Mouse (Mus musculus): Measurements from ENCODE around the gene Cabin1. TPM values are rescaled to one million over a fixed set of nuclear protein-coding genes. Genes with fewer than 3 reads are reported as not detected.

Gene Cabin1
- polyA plus RNA-seq, 1 experiment from 2014 or later: 37.7 TPM

DNA sequence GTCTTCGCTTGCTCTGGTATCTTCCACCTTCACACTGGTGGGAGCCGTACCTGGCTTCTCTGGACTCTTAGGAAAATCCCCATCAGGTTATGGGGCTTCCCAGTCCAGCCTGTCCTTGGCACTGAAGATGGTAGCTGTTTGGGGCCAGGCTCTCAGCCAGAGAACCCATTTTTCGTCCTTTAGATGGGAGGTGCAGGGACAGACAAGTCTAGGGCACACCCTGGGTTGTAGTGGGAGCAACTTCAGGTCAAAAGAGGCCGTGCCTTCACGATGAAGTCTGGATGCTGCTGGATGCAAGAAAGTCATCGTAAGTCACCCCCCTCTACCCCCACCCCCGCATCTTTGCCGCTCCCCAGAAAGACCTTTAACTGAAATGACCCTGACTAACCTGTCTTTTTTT is 129.5 kb downstream of the Cabin1 start:
- no peak overlapping the region for H3K4me2 ChIP-seq (replicated peaks; ENCODE audit: low read depth, low read length)
- H3K9me3 ChIP-seq (ENCODE audit: control insufficient read depth, low read length): no peaks in the 10 kb centered on the region
- WGBS: 94% methylated on average over 8 of the region's 8 CpGs
- no peak overlapping the region for H3K27ac ChIP-seq (ENCODE audit: low read depth, low read length)
- no peak for ATAC-seq (ENCODE audit: low FRiP score, low TSS enrichment)
- H3K4me1 ChIP-seq (ENCODE audit: control insufficient read depth, insufficient read depth, low read length): no peaks in the 10 kb centered on the region
- no peak overlapping the region for H3K9ac ChIP-seq (ENCODE audit: low read depth, low read length)
- no peak overlapping the region for H3K4me3 ChIP-seq (ENCODE audit: low read length)
- H3K36me3 ChIP-seq (ENCODE audit: control insufficient read depth, insufficient read depth, low read length): no peaks in the 10 kb centered on the region
- no peaks in the 10 kb centered on the region for H3K27me3 ChIP-seq (ENCODE audit: control insufficient read depth, insufficient read depth, low read length)

DNA sequence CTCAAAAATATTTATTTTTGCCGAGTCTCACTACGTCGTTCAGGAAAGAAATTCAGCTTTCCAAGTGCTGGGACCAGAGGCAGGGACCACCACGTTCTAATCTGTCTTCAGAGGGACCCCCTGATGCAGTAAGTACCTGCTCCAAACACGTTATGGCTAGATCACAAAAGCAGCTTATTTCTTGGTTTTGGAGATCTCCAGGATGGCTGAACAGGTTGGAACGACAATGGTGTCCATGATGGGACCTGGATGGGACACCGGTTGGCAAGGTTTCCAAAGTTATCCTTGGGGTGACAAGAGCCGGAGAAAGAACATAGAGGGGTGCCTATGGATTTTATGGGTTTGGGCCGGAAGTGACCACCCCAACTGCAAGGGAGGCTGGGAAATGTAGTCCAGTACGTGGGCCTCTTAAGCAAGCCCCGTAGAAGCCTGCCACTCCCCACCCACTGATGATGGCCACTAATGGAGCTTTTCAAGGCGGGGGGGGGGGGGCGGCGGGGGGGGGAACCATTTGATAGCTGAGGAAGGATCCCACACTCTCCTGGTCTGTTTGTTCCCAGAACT is 130.5 kb downstream of the Cabin1 start:
- WGBS: 68% methylated on average over 14 of the region's 14 CpGs
- H3K4me1 ChIP-seq (ENCODE audit: control insufficient read depth, insufficient read depth, low read length): no peaks in the 10 kb centered on the region
- no peak overlapping the region for H3K4me2 ChIP-seq (replicated peaks; ENCODE audit: low read depth, low read length)
- H3K27me3 ChIP-seq (ENCODE audit: control insufficient read depth, insufficient read depth, low read length): no peaks in the 10 kb centered on the region
- H3K36me3 ChIP-seq (ENCODE audit: control insufficient read depth, insufficient read depth, low read length): no peaks in the 10 kb centered on the region
- no peak for ATAC-seq (ENCODE audit: low FRiP score, low TSS enrichment)
- H3K4me3 ChIP-seq (ENCODE audit: low read length): no peak overlapping the region
- H3K27ac ChIP-seq (ENCODE audit: low read depth, low read length): no peak overlapping the region
- H3K9ac ChIP-seq (ENCODE audit: low read depth, low read length): no peak overlapping the region
- no peaks in the 10 kb centered on the region for H3K9me3 ChIP-seq (ENCODE audit: control insufficient read depth, low read length)

GRCm38 (mm10) chr10:75633048-75633447 is 131.1 kb downstream of the Cabin1 start:
- H3K27ac ChIP-seq (ENCODE audit: low read depth, low read length): no peak overlapping the region
- 80% methylated on average over 5 of the region's 5 CpGs for WGBS
- no peaks in the 10 kb centered on the region for H3K4me1 ChIP-seq (ENCODE audit: control insufficient read depth, insufficient read depth, low read length)
- H3K9me3 ChIP-seq (ENCODE audit: control insufficient read depth, low read length): no peaks in the 10 kb centered on the region
- H3K27me3 ChIP-seq (ENCODE audit: control insufficient read depth, insufficient read depth, low read length): no peaks in the 10 kb centered on the region
- H3K9ac ChIP-seq (ENCODE audit: low read depth, low read length): no peak overlapping the region
- no peak overlapping the region for H3K4me2 ChIP-seq (replicated peaks; ENCODE audit: low read depth, low read length)
- no peak for ATAC-seq (ENCODE audit: low FRiP score, low TSS enrichment)
- H3K4me3 ChIP-seq (ENCODE audit: low read length): no peak overlapping the region
- H3K36me3 ChIP-seq (ENCODE audit: control insufficient read depth, insufficient read depth, low read length): no peaks in the 10 kb centered on the region

GRCm38 (mm10) chr10:75632633-75633032 is 131.5 kb downstream of the Cabin1 start:
- Histone ChIP-seq H3K27me3 (ENCODE audit: control insufficient read depth, insufficient read depth, low read length) (no peaks in the 10 kb centered on the region), H3K27ac (ENCODE audit: low read depth, low read length) (no peak overlapping the region), H3K4me3 (ENCODE audit: low read length) (no peak overlapping the region), H3K36me3 (ENCODE audit: control insufficient read depth, insufficient read depth, low read length) (no peaks in the 10 kb centered on the region), H3K4me1 (ENCODE audit: control insufficient read depth, insufficient read depth, low read length) (no peaks in the 10 kb centered on the region), H3K9me3 (ENCODE audit: control insufficient read depth, low read length) (no peaks in the 10 kb centered on the region), H3K4me2 (replicated peaks; ENCODE audit: low read depth, low read length) (no peak overlapping the region), H3K9ac (ENCODE audit: low read depth, low read length) (no peak overlapping the region)
- no peak for ATAC-seq (ENCODE audit: low FRiP score, low TSS enrichment)
- WGBS: 51% methylated on average over 5 of the region's 5 CpGs

GRCm38 (mm10) chr10:75627490-75627889 is 136.7 kb downstream of the Cabin1 start:
- H3K36me3 ChIP-seq (ENCODE audit: control insufficient read depth, insufficient read depth, low read length): no peaks in the 10 kb centered on the region
- no peaks in the 10 kb centered on the region for H3K4me1 ChIP-seq (ENCODE audit: control insufficient read depth, insufficient read depth, low read length)
- ATAC-seq (ENCODE audit: low FRiP score, low TSS enrichment): no peak
- H3K4me3 ChIP-seq (ENCODE audit: low read length): no peak overlapping the region
- H3K27ac ChIP-seq (ENCODE audit: low read depth, low read length): no peak overlapping the region
- no peak overlapping the region for H3K4me2 ChIP-seq (replicated peaks; ENCODE audit: low read depth, low read length)
- no peaks in the 10 kb centered on the region for H3K9me3 ChIP-seq (ENCODE audit: control insufficient read depth, low read length)
- WGBS: 80% methylated on average over 3 of the region's 3 CpGs
- H3K9ac ChIP-seq (ENCODE audit: low read depth, low read length): no peak overlapping the region
- no peaks in the 10 kb centered on the region for H3K27me3 ChIP-seq (ENCODE audit: control insufficient read depth, insufficient read depth, low read length)

GRCm38 (mm10) chr10:75626991-75627390 is 137.2 kb downstream of the Cabin1 start:
- no peak for ATAC-seq (ENCODE audit: low FRiP score, low TSS enrichment)
- no peaks in the 10 kb centered on the region for H3K36me3 ChIP-seq (ENCODE audit: control insufficient read depth, insufficient read depth, low read length)
- H3K4me2 ChIP-seq (replicated peaks; ENCODE audit: low read depth, low read length): no peak overlapping the region
- peaks cover 2% of the 10 kb centered on the region; the same call in 1 of the 2 replicates for H3K9me3 ChIP-seq (ENCODE audit: control insufficient read depth, low read length)
- no peaks in the 10 kb centered on the region for H3K27me3 ChIP-seq (ENCODE audit: control insufficient read depth, insufficient read depth, low read length)
- no peak overlapping the region for H3K4me3 ChIP-seq (ENCODE audit: low read length)
- no peaks in the 10 kb centered on the region for H3K4me1 ChIP-seq (ENCODE audit: control insufficient read depth, insufficient read depth, low read length)
- no peak overlapping the region for H3K27ac ChIP-seq (ENCODE audit: low read depth, low read length)
- WGBS: 70% methylated on average over 3 of the region's 3 CpGs
- no peak overlapping the region for H3K9ac ChIP-seq (ENCODE audit: low read depth, low read length)

DNA sequence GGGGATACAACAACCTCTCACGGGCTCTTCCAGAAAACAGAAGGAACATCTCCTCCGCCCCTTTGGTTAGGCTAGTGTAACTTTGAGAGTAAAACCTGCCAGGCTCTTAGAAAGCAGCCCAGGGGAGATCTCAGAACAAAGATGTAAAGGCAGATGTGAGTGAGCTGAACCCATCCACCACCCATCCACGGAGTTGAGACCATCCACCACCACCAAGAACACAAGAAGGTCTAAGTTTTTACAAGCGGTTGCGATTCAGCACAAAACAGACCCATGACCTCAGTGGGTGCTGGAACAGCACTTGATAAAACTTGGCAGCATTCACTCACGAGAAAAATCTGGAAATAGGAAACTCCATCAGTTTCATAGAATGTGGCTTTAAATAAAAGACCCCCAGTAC is 138.2 kb downstream of the Cabin1 start:
- H3K4me1 ChIP-seq (ENCODE audit: control insufficient read depth, insufficient read depth, low read length): no peaks in the 10 kb centered on the region
- 56% methylated on average over 6 of the region's 6 CpGs for whole genome bisulfite sequencing
- no peak overlapping the region for H3K9ac ChIP-seq (ENCODE audit: low read depth, low read length)
- no peaks in the 10 kb centered on the region for H3K36me3 ChIP-seq (ENCODE audit: control insufficient read depth, insufficient read depth, low read length)
- no peaks in the 10 kb centered on the region for H3K27me3 ChIP-seq (ENCODE audit: control insufficient read depth, insufficient read depth, low read length)
- H3K4me3 ChIP-seq (ENCODE audit: low read length): no peak overlapping the region
- no peak overlapping the region for H3K4me2 ChIP-seq (replicated peaks; ENCODE audit: low read depth, low read length)
- H3K9me3 ChIP-seq (ENCODE audit: control insufficient read depth, low read length): peaks cover 3% of the 10 kb centered on the region; the same call in 1 of the 2 replicates
- ATAC-seq (ENCODE audit: low FRiP score, low TSS enrichment): no peak
- H3K27ac ChIP-seq (ENCODE audit: low read depth, low read length): no peak overlapping the region

DNA sequence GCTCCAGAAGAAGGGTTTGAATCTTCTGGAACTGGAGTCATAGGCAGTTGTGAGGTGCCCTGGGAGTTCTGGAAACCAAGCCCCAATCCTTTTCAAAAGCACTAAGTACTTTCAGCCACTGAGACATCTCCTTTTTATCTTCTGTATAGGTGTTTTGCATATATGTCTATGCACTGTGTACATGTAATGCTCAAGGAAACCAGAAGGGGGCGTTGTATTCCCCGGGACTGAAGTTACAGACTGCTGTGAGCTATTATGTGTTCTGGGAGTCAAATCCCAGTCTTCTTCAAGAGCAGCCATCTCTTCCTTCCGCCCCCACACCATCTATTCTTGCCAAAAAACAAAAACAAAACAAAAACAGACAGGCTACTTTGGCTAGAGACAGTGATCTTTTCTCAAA is 143.3 kb downstream of the Cabin1 start:
- 55% methylated on average over 3 of the region's 3 CpGs for WGBS
- no peak overlapping the region for H3K27ac ChIP-seq (ENCODE audit: low read depth, low read length)
- no peak overlapping the region for H3K9ac ChIP-seq (ENCODE audit: low read depth, low read length)
- H3K4me1 ChIP-seq (ENCODE audit: control insufficient read depth, insufficient read depth, low read length): no peaks in the 10 kb centered on the region
- H3K4me3 ChIP-seq (ENCODE audit: low read length): no peak overlapping the region
- H3K36me3 ChIP-seq (ENCODE audit: control insufficient read depth, insufficient read depth, low read length): no peaks in the 10 kb centered on the region
- no peaks in the 10 kb centered on the region for H3K27me3 ChIP-seq (ENCODE audit: control insufficient read depth, insufficient read depth, low read length)
- peaks cover 3% of the 10 kb centered on the region; the same call in 1 of the 2 replicates for H3K9me3 ChIP-seq (ENCODE audit: control insufficient read depth, low read length)
- no peak overlapping the region for H3K4me2 ChIP-seq (replicated peaks; ENCODE audit: low read depth, low read length)
- ATAC-seq (ENCODE audit: low FRiP score, low TSS enrichment): no peak

DNA sequence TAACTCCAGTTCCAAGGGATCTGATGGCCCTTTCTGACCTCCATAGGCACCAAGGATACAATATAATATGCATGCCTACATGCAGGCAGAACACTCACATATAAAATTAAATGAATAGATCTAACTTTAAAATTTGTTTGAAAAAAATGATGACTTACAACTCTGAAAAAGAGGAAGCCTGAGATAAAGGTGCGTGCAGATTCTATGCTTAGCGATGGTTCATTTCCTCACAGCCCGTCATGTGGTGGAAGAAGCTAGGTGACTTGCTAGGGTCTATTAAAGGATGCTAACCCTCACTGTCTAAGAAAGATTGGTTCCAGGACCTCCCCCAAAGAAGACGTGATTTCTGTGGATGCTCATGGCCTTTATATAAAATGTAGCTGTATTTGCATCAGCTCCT is 148.1 kb downstream of the Cabin1 start:
- Histone ChIP-seq H3K9ac (ENCODE audit: low read depth, low read length) (no peak overlapping the region), H3K27ac (ENCODE audit: low read depth, low read length) (no peak overlapping the region), H3K9me3 (ENCODE audit: control insufficient read depth, low read length) (no peaks in the 10 kb centered on the region), H3K4me1 (ENCODE audit: control insufficient read depth, insufficient read depth, low read length) (no peaks in the 10 kb centered on the region), H3K27me3 (ENCODE audit: control insufficient read depth, insufficient read depth, low read length) (no peaks in the 10 kb centered on the region), H3K4me2 (replicated peaks; ENCODE audit: low read depth, low read length) (no peak overlapping the region), H3K36me3 (ENCODE audit: control insufficient read depth, insufficient read depth, low read length) (no peaks in the 10 kb centered on the region), H3K4me3 (ENCODE audit: low read length) (no peak overlapping the region)
- ATAC-seq (ENCODE audit: low FRiP score, low TSS enrichment): no peak
- 88% methylated on average over 4 of the region's 4 CpGs for WGBS

Data from kidney, embryonic 14.5 days (tissue).